Mouse (Mus musculus): Measurements from ENCODE around the gene Bicc1. TPM values are rescaled to one million over a fixed set of nuclear protein-coding genes. Genes with fewer than 3 reads are reported as not detected.

The Bicc1 gene
- polyA plus RNA-seq, 1 experiment = 4.2 TPM

DNA sequence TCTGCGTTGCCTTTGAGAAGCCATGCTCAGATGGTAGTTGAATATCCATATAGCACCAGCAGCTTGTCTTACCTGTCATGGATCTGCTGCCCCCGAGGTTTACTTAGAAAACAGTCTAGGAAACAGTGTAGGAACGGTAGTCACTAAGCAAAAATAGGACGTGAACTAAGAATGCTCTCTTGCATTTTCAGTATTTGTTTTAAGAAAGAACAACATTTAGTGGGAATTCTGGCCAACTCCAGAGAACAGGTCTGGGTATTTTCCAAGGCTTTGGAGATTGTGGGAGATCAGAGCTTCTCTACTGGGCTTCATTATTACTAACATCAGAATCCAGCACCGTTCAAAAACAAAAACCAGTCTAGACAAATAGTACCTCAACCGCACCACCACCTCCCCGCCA, 17.7 kb upstream of the Bicc1 start:
- no peak overlapping the region for H3K4me3 ChIP-seq (ENCODE audit: insufficient read depth, low read depth, low read length)
- H3K27ac ChIP-seq (replicated peaks; ENCODE audit: low read depth, low read length) = no peak overlapping the region
- no peaks in the 10 kb centered on the region for H3K4me1 ChIP-seq (ENCODE audit: control insufficient read depth, insufficient read depth, insufficient read length, low read length)

DNA sequence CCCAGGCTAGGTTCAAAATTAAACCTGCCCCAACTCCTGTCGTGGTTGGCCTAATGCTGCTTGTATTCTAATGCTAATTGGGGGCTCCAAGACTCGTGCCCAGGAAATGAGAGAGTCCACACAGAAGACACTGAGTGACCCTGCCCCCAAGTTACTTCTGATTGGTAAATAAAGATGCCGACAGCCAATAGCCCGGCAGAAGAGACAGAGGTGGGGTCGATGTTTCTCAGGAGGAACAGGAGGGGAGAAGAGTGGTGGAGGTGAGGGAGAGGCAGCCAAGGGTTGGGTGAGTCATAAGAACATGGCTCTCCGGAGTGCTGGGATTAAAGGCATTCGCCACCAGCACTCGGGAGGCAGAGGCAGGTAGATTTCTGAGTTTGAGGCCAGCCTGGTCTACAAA, 16.8 kb upstream of the Bicc1 start:
- Histone ChIP-seq H3K4me3 (ENCODE audit: insufficient read depth, low read depth, low read length) (no peak overlapping the region), H3K27ac (replicated peaks; ENCODE audit: low read depth, low read length) (no peak overlapping the region), H3K4me1 (ENCODE audit: control insufficient read depth, insufficient read depth, insufficient read length, low read length) (no peaks in the 10 kb centered on the region)

DNA sequence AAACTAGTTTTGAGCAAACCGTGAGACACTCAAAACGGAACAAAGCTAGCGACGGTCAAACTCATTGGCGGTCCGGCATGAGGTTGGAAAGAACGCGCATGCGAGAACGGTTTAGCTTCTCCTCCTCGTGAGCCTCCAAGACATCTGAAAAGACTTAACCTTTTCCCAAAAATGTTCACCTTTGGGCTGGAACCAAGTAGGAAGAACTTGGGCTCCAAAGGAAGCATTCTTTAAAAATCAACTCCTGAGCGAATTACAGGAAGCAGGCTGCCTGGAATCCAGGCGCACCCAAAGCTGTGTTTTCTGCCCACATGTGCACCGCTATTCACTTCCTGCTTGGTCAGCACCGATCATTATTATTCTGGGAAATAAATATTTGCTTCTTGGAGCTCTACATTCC, 15.8 kb upstream of the Bicc1 start:
- Histone ChIP-seq H3K4me3 (ENCODE audit: insufficient read depth, low read depth, low read length) (no peak overlapping the region), H3K27ac (replicated peaks; ENCODE audit: low read depth, low read length) (no peak overlapping the region)

DNA sequence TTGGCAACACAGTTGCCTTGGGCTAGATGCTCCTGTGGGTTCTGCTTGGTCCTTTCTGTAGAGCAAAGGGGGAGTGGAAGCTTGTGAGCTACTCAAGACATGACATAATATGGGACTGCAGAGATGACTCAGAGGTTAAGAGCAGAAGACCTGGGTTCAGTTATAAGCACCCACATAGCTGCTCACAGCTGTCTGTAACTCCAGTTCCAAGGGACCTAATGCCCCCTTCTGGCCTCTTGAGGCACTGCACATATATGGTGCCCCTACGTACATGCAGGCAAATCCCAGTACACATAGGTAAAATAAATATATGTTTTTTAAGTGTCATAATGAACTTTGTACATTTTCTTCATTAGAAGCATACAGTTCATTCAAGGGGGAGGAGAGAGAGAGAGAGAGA, 11.9 kb upstream of the Bicc1 start:
- Histone ChIP-seq H3K4me1 (ENCODE audit: control insufficient read depth, insufficient read depth, insufficient read length, low read length) (no peaks in the 10 kb centered on the region), H3K4me3 (ENCODE audit: insufficient read depth, low read depth, low read length) (no peak overlapping the region), H3K27ac (replicated peaks; ENCODE audit: low read depth, low read length) (no peak overlapping the region)

More for the DNA sequence above, 15.8 kb upstream of the Bicc1 start:
- H3K4me1 ChIP-seq (ENCODE audit: control insufficient read depth, insufficient read depth, insufficient read length, low read length) = no peaks in the 10 kb centered on the region

DNA sequence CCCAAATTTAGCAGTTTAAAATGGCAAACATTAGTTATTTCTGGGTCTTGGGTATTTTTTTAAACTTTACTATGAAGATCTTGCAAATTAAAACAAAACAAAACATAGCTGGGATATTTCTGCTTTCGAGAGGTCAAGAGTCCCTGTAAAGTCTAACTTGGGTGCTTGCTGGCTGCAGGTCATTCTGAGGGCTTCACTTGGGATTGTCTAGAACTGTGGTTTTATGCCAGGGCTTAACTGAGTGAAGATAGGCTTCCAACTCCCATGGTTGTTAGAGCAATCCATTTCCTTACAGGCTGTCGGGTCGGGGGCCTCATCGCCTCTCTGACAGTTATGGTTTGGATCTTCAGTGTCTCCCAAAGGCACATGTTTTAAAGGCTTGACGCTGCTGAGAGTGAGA, 11.3 kb upstream of the Bicc1 start:
- Histone ChIP-seq H3K4me3 (ENCODE audit: insufficient read depth, low read depth, low read length) (no peak overlapping the region), H3K4me1 (ENCODE audit: control insufficient read depth, insufficient read depth, insufficient read length, low read length) (no peaks in the 10 kb centered on the region), H3K27ac (replicated peaks; ENCODE audit: low read depth, low read length) (no peak overlapping the region)

DNA sequence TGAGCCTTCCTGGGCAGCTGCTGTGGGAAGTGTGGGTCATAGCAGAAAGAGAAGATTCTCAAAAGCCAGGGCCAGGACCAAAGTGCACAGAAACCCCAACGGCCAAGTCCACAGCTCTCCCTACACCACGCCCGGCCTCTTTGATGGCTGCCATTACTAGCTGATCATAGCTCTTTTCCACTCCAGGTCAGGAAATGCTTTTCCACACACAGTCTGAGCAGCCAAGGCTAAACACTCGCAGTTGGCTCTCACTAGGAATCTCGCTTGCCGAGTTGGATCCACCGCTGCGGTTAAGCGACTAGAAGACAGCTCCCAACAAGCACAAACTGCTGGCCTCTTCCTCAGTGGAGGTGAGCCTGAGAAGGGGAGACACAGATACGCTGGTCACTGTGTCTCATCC, 10.3 kb upstream of the Bicc1 start:
- no peak overlapping the region for H3K4me3 ChIP-seq (ENCODE audit: insufficient read depth, low read depth, low read length)
- no peak overlapping the region for H3K27ac ChIP-seq (replicated peaks; ENCODE audit: low read depth, low read length)
- H3K4me1 ChIP-seq (ENCODE audit: control insufficient read depth, insufficient read depth, insufficient read length, low read length) = no peaks in the 10 kb centered on the region

DNA sequence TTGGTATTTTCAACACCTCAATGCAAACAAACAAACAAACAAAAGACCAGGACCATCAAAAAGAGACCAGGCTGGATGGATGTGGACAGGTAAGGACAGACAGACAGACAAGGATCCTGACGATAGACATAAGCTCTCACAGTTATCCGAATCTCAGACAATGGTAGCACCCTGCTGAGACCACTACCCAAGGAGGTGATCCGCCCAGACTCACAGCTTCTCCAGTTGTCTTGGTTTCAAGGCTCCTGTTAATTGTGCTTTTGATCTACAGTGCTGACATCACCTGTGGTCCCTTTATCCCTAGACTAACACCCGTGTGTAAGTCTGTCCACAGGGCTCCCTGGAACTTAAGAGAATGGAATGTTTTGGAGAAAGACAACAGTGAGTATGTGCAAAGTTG, 9.7 kb upstream of the Bicc1 start:
- Histone ChIP-seq H3K4me1 (ENCODE audit: control insufficient read depth, insufficient read depth, insufficient read length, low read length) (no peaks in the 10 kb centered on the region), H3K4me3 (ENCODE audit: insufficient read depth, low read depth, low read length) (no peak overlapping the region), H3K27ac (replicated peaks; ENCODE audit: low read depth, low read length) (no peak overlapping the region)

DNA sequence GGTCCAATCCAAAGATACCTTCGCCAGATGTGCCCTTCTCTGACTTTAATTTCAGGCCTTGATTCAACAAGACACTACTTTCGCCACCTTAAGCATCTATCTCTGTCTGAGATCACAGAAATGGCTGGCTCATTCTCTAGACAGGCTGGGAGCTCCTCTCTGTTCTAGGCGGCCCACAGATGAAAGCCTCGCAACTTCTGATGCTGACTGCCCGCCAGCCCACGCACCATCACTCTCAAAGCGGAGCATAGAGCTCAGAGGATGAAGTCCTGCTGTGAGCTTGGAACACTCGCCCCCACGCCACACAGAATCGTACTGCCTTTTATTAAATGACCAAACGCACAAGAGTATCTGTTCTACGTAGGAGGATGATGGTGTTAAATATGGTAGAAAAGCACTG, 949 bp upstream of the Bicc1 start:
- H3K4me3 ChIP-seq (ENCODE audit: insufficient read depth, low read depth, low read length) = no peak overlapping the region
- no peak overlapping the region for H3K27ac ChIP-seq (replicated peaks; ENCODE audit: low read depth, low read length)

DNA sequence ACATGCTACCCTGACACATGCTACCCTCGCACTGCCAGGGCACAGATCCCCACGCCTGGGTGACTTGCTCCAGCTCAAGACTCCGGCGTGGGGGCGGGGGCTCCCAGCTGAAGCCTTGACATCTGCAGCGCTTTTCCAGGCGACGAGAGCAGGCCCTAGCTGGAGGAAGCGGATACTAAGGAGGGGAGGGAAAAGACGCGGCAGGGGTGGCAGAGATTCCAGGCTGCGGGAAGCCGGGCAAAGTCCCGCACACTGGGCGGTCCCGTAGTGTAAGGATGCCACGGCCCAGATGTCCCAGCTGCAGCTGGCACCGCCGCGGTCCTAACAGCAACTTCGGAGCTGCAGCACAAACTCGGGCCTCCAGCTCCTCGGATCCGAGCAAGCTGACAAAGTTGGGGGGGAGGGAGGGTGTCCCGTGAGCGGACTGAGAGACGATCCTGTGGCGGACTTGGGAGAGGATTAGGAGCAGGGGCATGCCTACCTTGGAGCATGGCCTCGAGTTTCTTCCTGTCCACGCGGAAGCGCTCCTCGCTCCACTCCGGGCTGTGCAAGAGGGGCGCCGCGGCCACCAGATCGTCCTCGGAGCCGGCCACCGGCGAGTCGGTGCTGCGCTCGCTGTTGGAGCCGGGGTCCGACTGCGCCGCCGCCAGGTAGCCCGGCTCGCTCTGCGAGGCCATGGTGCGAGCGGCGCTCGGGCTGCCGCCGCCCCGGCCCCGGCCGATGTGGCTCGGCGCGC, 392 bp downstream of the Bicc1 start:
- H3K4me3 ChIP-seq (ENCODE audit: insufficient read depth, low read depth, low read length) = peak overlapping the region; percentile 77
- peak overlapping the region; percentile 28; the same call in 1 of the 2 replicates for H3K27ac ChIP-seq (replicated peaks; ENCODE audit: low read depth, low read length)
- H3K4me1 ChIP-seq (ENCODE audit: control insufficient read depth, insufficient read depth, insufficient read length, low read length) = no peaks in the 10 kb centered on the region

More for the DNA sequence above, 949 bp upstream of the Bicc1 start:
- H3K4me1 ChIP-seq (ENCODE audit: control insufficient read depth, insufficient read depth, insufficient read length, low read length) = no peaks in the 10 kb centered on the region

DNA sequence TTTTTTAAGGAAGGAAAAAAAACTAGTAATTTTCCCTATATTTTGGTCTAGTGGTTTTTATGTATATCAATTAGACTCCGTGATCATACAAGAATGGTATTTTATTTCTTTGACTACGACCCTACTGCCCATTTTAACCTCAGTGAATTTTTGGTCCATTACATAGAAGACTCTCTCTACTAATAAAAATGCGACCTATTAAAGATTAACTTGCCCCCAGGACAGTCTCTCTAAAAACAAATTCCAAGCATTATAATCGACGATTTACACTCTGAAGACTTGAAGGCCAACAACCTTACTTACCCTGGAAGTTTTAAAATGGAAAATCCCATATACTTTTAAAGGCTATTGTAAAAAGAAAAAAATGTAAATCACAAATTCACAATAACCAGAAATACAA, 2.9 kb downstream of the Bicc1 start:
- Histone ChIP-seq H3K27ac (replicated peaks; ENCODE audit: low read depth, low read length) (no peak overlapping the region), H3K4me1 (ENCODE audit: control insufficient read depth, insufficient read depth, insufficient read length, low read length) (no peaks in the 10 kb centered on the region), H3K4me3 (ENCODE audit: insufficient read depth, low read depth, low read length) (no peak overlapping the region)

DNA sequence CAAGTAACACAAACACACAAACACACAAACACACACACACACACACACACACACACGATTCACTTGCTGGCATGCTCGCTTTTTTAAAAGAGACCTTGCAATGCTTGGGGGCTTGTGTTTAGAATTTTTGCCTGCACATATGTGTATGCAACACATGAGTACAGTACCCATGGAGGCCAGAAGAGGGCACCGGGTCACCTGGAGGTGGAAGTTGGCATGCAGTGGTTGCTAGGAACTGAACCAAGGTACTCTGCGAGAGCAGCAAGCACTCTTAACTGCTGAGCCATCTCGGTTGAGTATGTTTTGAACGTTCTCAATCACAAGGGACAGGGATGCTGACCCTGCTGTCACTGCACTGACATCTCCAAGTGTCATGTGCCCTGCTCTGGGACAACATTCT, 5.9 kb downstream of the Bicc1 start:
- Histone ChIP-seq H3K4me3 (ENCODE audit: insufficient read depth, low read depth, low read length) (no peak overlapping the region), H3K4me1 (ENCODE audit: control insufficient read depth, insufficient read depth, insufficient read length, low read length) (no peaks in the 10 kb centered on the region), H3K27ac (replicated peaks; ENCODE audit: low read depth, low read length) (no peak overlapping the region)

DNA sequence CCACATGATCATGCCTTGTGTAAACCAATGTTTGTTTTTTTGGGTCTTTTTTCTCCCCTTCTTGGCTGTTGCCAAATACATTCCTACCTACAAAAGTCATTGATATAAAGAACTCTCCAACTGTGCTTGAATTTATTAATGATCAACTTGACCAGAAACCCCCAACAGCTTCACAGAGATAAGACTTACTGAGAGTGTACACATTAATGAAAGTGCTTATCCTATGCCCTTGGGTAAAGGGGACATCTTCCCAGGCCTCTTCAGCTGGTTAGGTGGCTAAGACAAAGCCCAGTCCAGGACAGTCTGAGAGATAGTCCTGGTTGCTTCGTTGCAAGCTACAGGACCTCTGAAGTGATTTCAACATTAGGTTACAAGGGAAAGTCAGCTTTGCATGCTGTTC, 6.4 kb downstream of the Bicc1 start:
- Histone ChIP-seq H3K4me1 (ENCODE audit: control insufficient read depth, insufficient read depth, insufficient read length, low read length) (no peaks in the 10 kb centered on the region), H3K4me3 (ENCODE audit: insufficient read depth, low read depth, low read length) (no peak overlapping the region), H3K27ac (replicated peaks; ENCODE audit: low read depth, low read length) (no peak overlapping the region)

DNA sequence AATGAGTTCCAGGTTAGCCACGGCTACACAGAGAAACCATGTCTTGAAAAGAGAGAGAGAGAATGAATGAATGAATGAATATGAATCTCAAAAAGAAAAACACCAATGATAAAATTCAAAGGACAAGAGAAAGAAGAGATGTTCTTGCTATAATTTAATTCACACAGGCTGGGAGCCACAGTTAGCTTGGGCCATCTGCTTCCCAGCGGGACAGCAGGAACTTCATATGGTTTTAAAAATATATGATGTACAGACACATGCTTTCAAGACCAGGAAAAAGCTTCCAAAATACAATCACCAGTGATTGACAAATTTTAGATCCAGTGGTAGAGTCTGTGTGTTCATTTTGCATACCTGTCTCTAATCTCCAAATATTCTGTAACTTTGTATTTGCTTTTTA, 9.0 kb downstream of the Bicc1 start:
- Histone ChIP-seq H3K4me3 (ENCODE audit: insufficient read depth, low read depth, low read length) (no peak overlapping the region), H3K27ac (replicated peaks; ENCODE audit: low read depth, low read length) (no peak overlapping the region), H3K4me1 (ENCODE audit: control insufficient read depth, insufficient read depth, insufficient read length, low read length) (no peaks in the 10 kb centered on the region)

DNA sequence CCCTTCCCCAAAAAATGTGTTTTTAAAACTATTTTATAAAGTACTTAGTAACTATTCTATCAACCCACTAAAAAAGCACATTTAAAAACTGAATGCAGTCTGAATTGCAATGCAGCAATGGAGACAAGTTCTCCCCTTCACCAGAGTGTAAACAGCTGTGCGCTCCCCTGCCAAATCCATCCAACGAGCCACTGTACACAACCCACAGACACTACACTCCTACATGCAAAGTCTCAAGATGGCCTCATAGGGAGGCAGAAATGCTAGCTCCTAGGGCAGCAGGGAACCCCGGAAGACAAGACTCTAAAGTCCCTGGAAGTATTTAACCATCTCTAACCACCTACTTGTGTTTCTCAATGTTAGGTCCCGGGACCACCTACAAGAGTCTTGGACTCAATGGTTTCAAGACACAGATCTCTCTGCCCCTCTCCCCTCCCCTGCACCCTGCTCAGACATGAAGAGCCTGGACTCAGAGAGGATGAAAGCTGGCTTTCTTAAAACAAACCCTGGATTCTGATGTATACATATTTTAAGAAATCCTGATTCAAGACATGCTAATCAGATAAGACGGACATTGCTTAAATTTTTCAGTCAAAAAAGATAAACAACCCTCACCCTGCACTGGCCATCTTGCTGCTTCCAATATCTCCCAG, 10.4 kb downstream of the Bicc1 start:
- Histone ChIP-seq H3K4me1 (ENCODE audit: control insufficient read depth, insufficient read depth, insufficient read length, low read length) (no peaks in the 10 kb centered on the region; the same call in 1 of the 2 replicates), H3K4me3 (ENCODE audit: insufficient read depth, low read depth, low read length) (no peak overlapping the region), H3K27ac (replicated peaks; ENCODE audit: low read depth, low read length) (no peak overlapping the region)

DNA sequence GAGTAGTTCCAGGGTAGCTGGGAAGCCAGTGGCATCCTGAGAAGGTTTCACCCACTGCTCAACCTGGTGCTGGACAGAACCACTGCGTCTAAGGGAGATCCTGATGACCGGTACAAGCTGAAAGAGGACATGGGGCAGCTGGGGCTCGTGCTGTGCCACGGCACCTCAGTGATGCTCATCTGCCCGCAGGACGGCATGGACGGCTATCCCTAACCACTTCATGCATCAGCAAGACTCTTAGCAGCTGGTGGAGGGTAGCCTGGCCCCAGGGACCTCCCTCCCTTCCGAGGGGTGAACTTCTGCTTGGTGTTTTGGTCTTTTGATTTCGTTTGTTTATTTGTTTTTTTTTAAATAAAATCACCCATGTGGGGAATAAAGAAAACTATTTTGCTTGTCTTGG, 11.3 kb downstream of the Bicc1 start:
- H3K27ac ChIP-seq (replicated peaks; ENCODE audit: low read depth, low read length) = no peak overlapping the region
- H3K4me3 ChIP-seq (ENCODE audit: insufficient read depth, low read depth, low read length) = no peak overlapping the region
- H3K4me1 ChIP-seq (ENCODE audit: control insufficient read depth, insufficient read depth, insufficient read length, low read length) = no peaks in the 10 kb centered on the region; the same call in 1 of the 2 replicates

All from brown adipose tissue, adult 24 weeks (tissue).